Mouse (Mus musculus): Measurements from ENCODE around the gene Spata33.
"Not testable (repeated sequence)": the region's sequence is repeated elsewhere in the genome, so short reads cannot be mapped to it uniquely, and the experiment has no call there.

The Spata33 gene

DNA sequence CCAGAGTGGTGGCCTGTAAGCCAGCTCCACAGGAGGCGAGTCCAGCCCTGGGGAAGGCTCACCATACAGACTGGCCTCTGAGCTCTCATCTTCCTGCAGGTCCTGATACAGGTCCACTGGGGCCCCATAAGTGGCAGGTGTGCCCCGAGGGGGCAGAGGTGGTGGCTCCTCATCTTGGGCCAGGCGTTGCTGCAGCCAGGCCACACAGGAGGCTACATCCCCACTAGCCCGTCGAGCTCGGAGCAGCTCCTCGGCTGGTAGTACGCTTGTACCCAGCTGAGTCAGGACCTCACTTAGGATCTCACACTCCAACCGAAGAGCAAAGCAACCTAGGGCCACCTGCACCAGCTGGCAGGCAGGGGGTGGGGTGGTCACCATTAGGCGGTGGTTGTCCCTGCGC lies 21.1 kb downstream of the Spata33 start:
- no peak for DNase-seq

DNA sequence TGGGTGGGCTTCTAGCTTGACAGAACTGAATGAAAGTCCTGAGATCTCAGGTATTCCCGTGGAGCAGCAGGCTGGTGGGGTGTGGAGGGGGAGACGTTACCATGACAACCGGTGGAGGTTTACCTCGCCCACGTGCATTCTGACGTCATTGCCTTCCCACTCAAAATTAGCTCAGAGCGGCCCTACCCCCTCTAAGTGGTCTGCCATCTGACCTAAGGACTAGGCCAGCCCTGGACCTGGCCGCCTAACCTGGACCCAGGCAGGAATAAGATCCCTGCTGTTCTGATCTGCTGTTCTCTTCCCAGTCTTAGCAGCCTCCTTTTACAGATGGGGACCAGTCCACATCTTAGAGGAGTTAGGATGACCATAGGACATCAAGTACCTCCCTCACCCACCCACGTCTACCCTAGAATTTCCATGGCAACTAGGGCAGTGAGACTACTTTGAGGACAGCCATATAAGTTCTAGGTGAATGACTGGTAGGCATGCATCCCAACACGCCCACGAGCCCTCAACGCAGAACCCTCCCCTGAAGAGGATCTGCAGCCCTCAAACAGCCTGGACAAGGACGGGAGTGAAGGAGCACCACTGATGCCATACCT lies 22.4 kb downstream of the Spata33 start:
- no peak for DNase-seq

DNA sequence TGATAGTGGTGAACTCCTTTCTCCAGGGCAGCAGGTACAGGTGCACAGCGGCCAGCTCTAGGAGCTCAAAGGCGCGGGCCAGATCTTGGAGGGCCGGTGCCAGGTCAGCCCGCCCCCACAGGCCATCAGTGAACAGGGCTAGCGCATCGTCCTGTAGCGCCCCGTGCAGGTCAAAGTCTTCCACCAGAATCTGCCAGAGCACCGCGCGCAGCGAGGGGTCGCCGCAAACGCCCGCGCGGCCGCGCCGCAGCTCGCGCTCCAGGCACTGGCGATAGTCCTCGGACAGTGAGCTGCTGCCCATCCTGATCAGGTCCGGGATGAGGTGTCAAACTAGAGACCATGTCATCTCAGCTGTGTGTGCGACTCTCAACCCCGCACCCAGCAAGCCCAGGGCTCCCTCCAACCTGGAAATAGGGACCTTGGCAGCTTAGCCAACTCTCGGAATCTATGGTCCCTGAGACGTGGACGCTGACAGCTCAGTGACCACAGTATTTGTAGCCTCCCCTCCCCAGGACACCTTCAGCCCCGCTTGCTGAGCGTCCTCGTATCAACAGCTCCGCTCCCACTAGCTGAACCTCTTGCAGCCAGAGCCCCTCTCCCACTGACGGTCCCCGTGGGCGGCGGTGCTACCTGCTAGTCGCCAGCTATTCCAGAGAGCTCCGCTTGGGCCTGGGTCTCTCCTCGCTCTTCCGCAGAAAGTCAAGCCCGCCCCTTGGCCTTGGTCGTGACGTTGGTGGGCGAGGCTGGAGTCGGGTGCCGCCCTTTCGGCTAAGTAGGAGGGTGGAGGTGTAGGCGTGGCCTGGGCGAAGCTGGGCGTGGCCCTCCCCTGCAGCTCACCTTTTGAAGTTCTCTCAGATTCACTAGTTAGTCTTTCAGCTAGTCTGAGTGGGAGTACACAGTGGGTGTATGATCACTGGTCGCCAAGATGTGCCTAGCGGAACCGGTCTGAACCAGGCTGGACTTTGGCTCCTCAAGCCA lies 23.2 kb downstream of the Spata33 start, which contains the start of gene Spata2l:
Spata2l (minus strand) TSS at position 714 of the 978 bp plus-strand sequence.
- DNase-seq, result peak; percentile 94

DNA sequence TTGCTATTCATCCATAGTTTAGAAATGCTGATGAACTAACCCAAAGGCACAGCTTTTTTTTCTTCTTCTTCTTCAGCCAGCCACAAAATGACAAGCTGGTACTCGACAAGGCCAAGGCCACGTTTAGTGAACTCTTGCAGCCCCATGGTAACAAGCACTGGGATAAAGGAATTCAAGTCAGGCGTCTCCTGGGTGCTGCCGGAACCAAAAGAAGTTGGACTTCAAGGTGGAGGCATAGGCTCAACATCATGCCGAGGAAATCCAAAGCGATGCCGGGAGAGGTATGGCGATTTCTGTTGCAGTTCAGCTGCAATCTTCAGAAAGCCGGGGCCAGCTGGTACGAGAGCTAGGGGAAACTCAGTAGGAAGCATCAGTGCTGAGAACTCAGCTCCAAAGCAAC lies 26.8 kb downstream of the Spata33 start:
- no peak for DNase-seq

DNA sequence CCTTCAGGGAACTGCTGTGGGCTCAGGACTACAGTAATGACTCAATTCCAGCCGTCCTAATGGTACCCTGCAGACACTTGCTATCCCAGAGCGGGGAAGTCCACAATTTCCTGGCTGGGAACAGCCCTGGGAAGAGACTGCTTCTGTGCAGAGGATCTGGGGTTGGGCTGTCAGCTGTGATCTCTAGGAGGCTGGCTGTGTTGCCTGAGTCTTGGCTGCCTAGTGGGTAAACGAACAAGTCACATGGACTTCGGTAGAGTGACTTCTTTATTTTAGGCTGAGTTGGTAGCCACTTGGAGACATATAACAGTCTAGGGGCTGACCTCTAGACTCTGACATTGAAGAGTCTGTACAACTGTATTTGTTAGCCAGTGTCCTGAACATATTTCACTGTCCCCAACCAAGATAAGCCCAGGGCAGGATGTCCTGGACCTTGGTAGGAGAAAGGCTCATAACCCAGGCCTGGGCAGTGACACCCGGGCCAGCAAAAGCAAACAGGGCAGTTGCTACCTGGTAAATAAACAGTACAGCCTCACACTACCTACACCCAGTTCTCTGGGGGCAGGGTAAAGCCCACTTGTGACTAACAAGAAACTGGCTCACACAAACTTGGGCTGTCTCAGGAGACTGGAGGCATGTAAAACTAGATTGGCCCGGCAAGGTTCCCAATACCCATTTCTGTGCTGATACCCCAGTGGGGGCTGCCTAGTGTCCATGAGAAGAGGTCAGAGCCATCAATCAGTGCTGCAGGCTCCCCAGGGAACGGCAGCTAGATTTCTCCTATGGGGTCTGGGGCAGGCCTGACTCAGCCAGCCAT lies 29.7 kb downstream of the Spata33 start:
- no peak for DNase-seq

DNA sequence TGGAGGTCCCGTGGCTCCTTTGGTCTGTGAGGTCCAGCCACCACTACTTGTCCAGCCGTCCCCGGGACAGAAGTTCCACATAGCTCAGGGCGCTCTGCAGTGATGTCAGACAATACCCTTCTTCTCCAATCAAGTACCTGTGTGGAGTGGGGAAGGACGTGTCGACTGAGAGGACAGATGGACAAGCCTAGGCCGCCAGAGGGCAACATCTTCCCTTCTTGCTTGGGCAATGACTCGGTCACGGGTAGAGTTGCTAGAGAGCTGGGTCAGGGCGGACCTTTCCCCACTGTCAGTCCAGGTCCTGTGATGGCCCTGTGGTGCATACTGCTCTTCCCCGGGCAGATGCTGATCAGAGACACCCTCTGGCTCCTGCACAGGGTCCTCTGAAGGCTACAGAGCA lies 30.4 kb downstream of the Spata33 start:
- no peak for DNase-seq

DNA sequence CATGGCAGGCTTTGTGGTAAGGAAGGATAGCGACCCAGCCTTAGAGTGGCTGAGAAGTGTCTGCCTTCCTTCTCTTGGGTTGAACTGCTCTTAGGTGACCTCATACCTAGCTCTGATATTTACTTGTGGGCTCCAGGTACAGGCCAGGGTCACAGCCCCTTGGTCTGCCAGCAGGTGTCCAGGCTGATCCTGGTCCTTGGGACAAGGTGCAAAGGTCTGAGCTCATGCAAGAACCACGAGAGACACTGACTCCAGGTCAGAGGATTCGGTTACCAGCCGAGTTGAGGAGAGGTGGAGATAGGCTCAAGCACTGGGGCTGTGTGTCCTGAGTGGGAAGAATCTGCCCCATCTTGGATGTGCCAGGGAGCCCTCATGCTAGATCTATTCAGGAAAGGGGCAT lies 31.8 kb downstream of the Spata33 start:
- DNase-seq, result peak; percentile 54

DNA sequence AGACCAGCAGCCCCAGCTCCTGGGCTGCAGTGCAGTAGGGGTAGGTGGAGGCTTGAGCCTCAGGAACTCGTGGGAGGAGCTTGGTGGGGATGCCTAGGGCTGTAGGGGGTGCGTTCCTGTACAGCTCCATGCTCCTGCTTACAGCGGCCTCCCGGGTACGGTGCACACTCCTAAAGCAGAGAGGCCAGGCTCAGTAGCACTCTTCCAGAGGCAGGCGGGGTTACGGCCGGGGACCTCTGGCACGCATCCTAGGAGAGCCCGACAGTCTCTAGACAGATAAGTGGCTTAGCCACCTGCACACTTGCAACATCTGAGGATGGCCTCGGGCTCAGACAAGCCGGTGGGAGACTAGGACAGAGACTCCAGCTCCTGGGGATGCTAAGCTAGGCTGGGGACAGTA lies 32.9 kb downstream of the Spata33 start:
- DNase-seq, result no peak

DNA sequence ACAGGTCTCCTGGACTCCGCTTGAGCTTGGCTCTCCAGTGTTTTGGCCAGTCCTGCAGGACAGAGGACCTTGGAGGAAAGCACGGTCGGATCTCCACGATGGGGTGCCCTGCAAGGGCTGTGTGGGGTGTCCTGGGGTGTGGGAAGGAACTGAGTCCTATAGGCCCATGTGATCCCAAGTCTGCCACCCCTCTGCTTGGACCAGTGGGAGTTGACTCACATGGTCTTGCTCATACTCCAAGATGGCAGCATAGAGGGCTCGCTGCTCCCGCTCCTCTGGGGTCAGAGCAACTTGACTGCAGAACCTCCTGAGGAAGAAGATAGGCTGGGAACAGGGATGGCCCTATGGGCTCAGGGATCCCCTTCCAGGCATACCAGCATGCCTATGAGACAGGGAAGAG lies 35.1 kb downstream of the Spata33 start:
- no peak for DNase-seq

DNA sequence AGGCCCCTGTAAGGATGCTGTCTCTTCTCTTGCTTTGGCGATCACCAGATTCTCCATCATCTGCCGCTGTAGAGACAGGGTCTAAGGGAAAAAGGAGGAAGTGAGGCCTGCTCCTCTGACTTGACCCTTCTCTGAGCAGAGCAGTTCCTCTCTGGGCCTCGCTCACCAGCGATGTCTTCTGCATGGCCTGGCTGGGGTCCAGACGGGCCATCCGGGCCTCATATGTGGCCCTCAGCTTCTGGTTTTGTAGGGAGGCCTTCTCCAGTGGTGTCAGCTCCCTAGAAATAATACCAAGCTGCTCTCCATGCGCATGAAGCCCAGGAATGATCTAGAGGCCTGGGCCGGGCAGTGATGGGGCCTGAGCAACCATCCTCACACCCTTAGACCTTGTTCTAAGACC lies 36.0 kb downstream of the Spata33 start:
- no peak for DNase-seq

DNA sequence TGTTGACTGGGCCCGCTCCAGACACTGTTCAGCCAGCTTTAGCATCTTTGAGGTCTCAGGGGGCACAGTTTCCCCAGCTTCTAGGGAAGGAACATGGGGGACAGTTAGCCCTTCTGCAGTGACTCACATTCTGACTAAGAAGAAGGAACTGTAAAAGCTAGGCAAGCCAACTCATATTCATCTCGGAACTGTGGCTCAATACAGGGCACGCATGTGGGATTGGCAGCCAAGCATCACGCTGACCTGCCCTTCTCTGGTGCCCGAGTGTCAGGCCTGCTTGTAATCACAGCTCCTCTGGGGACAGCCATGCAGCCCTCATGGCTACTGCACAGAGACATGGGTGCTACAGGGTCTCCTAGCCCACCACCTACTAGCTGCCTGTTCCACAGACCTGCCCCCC lies 38.3 kb downstream of the Spata33 start:
- DNase-seq, result no peak

DNA sequence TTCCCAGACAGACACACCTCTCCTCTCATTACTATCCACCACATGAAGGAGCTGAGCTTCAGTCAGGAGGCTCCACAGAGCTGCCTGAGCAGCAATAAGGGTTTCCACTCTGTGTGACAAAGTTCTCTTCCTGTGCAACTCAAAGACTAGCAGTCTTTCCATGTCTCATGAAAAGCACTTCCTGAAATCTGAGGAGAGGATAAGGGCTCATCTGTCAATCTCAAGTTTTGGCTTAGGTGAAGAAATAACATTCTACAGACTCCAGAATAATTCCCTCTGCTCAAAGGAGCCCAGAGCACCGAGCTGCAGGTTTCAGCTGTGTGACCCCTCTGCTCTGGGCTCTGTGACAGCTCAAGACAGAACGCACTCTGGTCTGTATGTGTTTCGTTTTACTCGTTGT lies 40.3 kb downstream of the Spata33 start:
- no peak for DNase-seq

DNA sequence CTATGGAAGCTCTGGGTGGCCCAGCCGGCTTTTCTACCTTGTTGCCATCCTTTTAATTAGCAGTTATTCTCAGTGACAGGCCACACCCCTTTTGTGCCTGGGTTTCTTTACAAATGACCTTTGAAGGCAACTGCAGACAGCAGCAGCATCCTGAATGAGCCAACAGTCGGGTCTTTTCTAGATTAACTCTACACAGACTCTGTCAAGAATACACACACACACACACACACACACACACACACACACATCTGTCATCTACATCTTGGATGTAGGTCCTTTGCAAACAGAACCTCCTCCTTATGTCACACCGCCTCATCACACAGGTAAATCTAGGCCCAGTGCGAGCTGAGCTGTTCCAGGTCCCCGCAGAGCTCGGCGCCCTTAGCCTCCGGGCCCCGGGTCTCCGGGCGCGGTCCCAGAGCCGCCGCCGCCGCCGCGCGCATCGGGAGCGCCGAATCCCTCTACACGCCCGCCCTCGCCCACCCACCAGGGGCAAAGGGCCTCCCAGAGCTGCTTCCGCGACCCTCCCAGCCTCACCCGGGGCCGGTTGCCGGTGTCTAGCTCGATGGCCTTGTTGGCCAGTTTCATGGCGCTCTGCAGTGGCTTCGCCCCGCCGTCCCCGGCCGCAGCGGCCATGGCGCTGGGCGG lies 40.9 kb downstream of the Spata33 start:
- DNase-seq, result peak; percentile 40

DNA sequence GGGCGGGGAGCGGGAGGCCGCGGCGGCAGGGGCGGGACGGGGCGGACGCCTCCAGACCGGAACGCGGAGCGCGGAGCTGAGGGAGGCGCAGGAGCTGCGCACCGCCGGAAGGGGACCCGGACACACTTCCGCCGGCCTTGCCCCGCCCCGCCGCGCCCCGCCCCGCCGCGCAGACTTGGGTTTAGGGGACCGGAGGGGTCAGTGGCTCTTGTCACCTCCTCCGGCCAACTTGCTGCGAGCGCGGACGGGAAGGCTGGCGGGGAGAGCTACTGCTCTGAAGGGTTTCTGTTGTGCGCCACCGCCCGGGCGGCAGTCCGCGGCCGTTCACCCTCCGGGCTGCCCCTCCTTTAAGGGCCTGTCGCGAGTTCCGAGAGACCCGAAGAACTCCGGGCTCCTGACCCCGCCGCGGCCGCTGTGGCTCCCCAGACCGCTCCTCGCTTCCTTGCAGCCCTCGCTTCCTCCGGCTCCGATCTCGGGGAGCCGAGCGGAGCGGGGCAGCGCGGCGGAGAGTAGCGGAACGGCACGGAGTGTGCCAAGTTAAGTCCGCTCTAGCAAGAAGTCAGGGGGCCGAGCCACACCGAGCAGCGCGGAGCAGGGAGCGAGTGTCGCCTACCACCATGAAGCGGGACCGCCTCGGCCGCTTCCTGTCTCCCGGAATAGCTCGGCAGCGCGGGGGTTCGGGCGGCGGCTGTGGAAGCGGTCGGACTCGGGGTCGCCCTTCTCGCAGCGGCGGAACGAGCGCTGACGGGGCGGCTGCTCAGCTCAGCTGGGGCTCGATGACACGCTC lies 41.7 kb downstream of the Spata33 start, which contains the start of the genes Zfp276 and Vps9d1:
Zfp276 (plus strand) TSS at position 97 of the 787 bp plus-strand sequence.
Vps9d1 (minus strand) TSS at position 250 of the 787 bp plus-strand sequence.
- peak; percentile 88 for DNase-seq

DNA sequence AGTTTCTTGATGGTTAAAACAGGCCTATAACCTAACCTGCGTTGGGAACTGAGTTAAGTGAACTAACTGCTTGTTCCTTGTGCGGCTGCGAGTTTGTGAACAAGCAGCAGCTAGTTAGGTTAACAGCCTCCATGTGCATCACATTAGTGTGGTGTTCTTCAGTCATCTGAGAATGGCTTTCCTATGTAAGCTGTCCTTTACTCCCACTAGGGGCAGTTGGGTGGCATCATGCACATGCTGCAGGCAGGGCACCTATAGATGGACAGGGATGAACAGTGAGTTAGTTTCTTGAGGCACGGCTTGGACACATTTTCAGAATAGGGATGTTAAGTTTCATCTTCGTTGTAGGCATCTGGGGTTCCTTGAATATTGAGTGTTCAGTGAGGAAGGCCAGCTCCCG lies 42.5 kb downstream of the Spata33 start:
- no peak for DNase-seq

DNA sequence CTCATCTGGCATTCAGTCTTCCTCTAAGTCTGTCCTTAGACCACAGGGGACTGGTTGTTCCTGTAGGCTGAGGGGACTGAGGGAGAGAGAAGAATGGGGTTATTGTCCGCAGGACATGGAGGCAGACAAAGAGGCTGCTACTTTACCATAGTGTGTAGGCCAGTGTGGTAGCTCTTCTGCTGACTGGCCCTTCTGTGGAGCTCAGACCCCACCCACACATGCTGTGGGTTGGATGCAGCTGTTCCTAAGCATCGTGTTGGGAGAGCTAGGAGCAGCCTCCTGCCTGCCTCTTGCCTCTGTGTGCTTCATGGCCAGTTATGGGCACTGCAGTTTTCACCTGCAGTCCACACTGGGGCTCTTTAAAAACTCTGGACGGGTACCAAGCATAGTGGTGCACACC lies 44.5 kb downstream of the Spata33 start:
- DNase-seq, result no peak

DNA sequence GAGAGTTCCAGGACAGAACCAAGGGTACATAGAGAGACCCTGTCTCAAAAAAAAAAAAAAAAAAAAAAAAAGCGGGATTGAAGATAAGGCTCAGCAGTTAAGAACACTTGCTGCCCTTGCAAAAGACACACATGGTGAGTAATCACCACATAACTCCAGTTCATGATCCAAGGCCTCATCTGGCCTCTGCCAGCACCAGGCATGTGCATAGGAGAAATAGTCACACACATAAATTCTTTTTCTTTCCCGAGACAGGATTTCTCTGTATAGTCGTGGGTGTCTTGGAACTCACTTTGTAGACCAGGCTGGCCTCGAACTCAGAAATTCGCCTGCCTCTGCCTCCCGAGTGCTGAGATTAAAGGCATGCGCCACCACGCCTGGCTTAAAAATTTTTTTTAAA lies 45.0 kb downstream of the Spata33 start:
- DNase-seq, result not testable (repeated sequence)

DNA sequence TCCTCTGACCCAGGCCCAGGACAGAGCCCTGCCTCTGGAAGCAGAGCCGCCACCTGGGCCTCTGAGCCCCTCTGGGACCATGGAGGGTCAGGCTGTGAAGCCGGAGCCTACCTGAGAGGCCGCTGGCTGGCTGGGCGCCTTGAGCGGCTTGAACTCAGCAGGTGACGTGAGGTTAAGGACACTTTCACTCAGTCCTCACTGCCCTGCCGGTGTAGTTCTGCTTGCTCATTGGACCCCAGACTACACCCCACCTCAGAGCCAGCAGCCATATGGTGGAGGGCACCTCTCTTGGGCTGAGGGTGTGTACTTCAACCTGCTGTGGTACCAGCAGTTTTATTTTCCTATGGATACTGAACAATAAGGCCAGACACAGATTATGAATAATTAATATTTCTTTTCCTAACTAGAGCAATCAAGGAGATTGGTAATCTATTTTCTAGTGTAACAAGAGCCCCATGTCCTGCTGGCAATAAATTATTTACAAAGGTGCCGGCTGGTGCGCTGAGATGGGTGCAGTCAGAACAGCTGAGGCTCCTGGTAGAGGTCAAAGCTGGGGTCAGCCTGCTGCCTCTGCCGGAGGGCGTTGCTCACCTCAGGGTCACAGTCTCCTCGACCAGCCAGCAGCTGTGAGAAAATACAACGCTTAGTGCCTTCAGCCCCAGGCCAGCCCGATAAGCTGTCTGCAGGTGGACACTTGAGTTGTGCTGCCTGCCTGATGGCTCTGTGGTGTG lies 55.5 kb downstream of the Spata33 start:
- DNase-seq, result peak; percentile 35

DNA sequence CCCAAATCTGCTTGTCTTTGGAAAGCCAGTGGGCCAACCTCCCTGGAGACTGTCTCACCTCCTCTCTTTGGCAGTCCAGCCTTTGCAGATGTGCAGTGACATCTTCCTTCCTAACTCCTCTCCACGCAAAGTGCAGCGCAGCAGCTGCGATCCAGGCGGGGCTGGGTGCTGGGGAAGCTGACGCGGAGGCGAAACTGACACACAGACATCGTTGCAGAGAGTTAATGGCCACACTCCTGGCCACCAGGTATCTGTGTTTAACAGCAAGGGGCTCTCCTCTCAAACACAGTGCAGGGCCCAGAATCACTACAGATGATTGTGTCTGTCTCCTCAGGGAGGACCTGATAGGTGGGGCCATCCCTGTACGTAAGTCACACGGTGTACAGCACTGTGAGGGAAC lies 58.5 kb downstream of the Spata33 start:
- no peak for DNase-seq

All from kidney, adult 18-20 months (tissue).